Mouse (Mus musculus): ENCODE measurements at regions not wholly inside any gene's neighbourhood (a gene's known extent, or its start where the extent isn't known, plus 50 kb on each side); places are given as distances from the start of the nearest gene placed in this dataset.

DNA sequence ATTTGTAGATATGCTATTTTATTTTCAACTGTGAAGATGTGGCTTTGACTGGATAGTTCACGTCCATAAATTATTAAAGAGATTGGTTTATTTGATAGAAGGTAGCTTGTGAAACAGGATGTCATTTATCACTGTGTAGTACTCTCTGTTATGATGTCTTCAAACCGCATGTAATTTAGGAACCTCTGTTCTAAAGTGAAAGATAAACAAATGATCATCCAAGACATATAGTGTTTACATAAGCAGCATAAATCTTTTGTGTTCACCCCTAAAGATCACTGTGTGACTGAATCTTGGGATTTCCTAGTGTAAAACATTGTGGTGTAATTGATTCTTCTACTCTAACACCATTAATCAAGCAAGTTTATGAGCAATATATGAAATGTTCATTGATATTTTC is 798.8 kb upstream of the Prmt6 start:
- Histone ChIP-seq H3K36me3 (replicated peaks; ENCODE audit: control insufficient read depth, insufficient read depth, low read depth, low read length) (no peaks in the 10 kb centered on the region), H3K4me1 (ENCODE audit: control insufficient read depth, insufficient read depth, low read length) (no peaks in the 10 kb centered on the region), H3K27ac (replicated peaks; ENCODE audit: low read depth, low read length) (no peak overlapping the region), H3K9ac (replicated peaks; ENCODE audit: low read length) (no peak overlapping the region), H3K4me3 (ENCODE audit: low read depth, low read length) (no peak overlapping the region), H3K27me3 (ENCODE audit: control insufficient read depth, insufficient read depth, low read length) (no peaks in the 10 kb centered on the region), H3K9me3 (replicated peaks; ENCODE audit: control insufficient read depth, low read length) (no peaks in the 10 kb centered on the region), H3K4me2 (ENCODE audit: low read depth, low read length) (no peak overlapping the region)
- ATAC-seq (replicated peaks; ENCODE audit: insufficient number of reproducible peaks, low FRiP score, low TSS enrichment, low read depth) = no peak
- 86% methylated on average over 2 of the region's 2 CpGs for WGBS
- DNase-seq (ENCODE audit: low spot score) = no peak

Measured in embryonic facial prominence, embryonic 11.5 days (tissue).